Mouse (Mus musculus) ES-Bruce4 (cell line): ENCODE measurements at regions not wholly inside any gene's neighbourhood (a gene's known extent, or its start where the extent isn't known, plus 50 kb on each side); places are given as distances from the start of the nearest gene placed in this dataset.

ENCODE experiments used
- CTCF ChIP-seq: IDR thresholded peaks from one replicate; pipeline ENCODE4 v1.8.1; 2011; ENCODE audit warnings: low read depth, low read length
- EP300 ChIP-seq: IDR thresholded peaks from 2 replicates; pipeline ENCODE4 v1.6.1; 2011; ENCODE audit warnings: low read depth, low read length; ENCODE audit not compliant: insufficient read depth
- POLR2A ChIP-seq: IDR thresholded peaks from one replicate; pipeline ENCODE4 v1.8.1; 2011; ENCODE audit warnings: low read length; ENCODE audit not compliant: insufficient read depth

DNA sequence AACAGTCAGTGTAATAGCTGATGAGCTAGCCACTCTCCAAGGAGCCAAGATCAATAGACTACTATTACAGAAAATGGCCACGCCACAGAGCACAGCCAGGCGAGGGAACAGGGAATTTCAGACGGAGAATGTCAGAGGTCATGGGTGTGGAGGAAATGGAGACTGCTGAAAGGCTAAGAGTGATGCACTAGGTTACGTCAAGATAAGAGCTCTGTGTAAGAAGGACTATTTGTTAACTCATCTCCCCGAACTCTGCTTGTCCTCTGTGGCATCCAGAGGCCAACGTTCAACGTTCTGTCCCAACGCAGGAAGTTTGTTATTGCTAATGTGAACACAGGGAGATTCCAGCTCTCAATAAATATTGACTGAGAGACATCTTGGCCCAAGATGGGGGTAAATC is 86.0 kb upstream of the Ngf start:
- TF ChIP-seq CTCF = no peak
- TF ChIP-seq EP300 = no peak
- TF ChIP-seq POLR2A = no peak
